Mouse (Mus musculus): ENCODE results near the gene Slc9a3r2. TPM values are rescaled to one million over a fixed set of nuclear protein-coding genes. Genes with fewer than 3 reads are reported as not detected.

Gene Slc9a3r2
- 26.8 and 32.3 TPM in 2 replicates for polyA plus RNA-seq (2014; fragmentation: Nextera tagmentation; extraction: Ambion mirVana)

DNA sequence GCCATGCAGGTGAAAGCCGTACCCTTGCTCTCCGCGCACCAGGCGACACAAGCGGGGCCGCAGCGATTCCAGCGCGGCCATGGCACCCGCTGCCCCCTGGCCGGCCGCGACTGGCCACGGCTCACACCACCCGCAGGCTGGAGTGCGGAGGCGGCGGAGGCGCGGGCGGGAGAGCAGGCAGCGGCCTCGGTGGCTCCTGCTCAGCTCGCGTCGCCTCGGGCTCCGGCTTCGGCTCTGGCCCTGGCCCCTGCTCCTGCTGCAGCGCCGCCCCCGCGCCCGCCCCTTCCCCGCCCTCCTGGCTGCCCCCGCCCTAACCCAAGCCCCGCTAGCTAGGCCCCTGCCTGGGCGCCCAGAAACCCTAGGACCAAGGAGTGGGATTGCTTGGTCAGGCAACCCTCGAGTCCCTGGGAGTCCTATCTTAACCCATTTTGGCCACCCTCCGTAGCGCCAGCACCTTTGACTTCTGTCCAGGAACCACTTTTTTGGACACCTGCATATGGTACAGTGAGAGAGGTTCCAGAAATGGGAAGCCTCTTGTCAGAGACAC lies at the start of gene Slc9a3r2:
TSS of gene Slc9a3r2 (minus strand) at position 258 of the 547 bp plus-strand sequence.
- peak; percentile 81 for DNase-seq (ENCODE audit: low spot score)
- H3K4me2 ChIP-seq (ENCODE audit: low read depth, low read length, severe bottlenecking) = peak within 1 kb of the TSS; percentile 86
- H3K27me3 ChIP-seq (ENCODE audit: control insufficient read depth, insufficient read depth, low read length) = peaks cover 8% of the 10 kb centered on the region
- ATAC-seq (replicated peaks; ENCODE audit: low FRiP score) = peak; percentile 73
- H3K4me3 ChIP-seq (ENCODE audit: low read depth, low read length) = peak within 1 kb of the TSS; percentile 49
- no peaks in the 10 kb centered on the region for H3K9me3 ChIP-seq (ENCODE audit: control insufficient read depth, low read length)
- WGBS = under 1% methylated on average over 41 of the region's 41 CpGs
- no peaks in the 10 kb centered on the region for H3K36me3 ChIP-seq (ENCODE audit: control insufficient read depth, insufficient read depth, low read length)
- peaks cover 8% of the 10 kb centered on the region for H3K4me1 ChIP-seq (replicated peaks; ENCODE audit: control insufficient read depth, insufficient read depth, low read length)
- peak within 1 kb of the TSS; percentile 66 for H3K9ac ChIP-seq (ENCODE audit: low read length)
- H3K27ac ChIP-seq (ENCODE audit: low read depth, low read length) = no peak within 1 kb of the TSS

GRCm38 (mm10) chr17:24699473-24699872 lies 49.3 kb upstream of the Slc9a3r2 start:
- no peaks in the 10 kb centered on the region for H3K9me3 ChIP-seq (ENCODE audit: control insufficient read depth, low read length)
- H3K4me3 ChIP-seq (ENCODE audit: low read depth, low read length) = no peak overlapping the region
- no peak overlapping the region for H3K27ac ChIP-seq (ENCODE audit: low read depth, low read length)
- no peak overlapping the region for H3K4me2 ChIP-seq (ENCODE audit: low read depth, low read length, severe bottlenecking)
- H3K4me1 ChIP-seq (replicated peaks; ENCODE audit: control insufficient read depth, insufficient read depth, low read length) = peaks cover 10% of the 10 kb centered on the region
- WGBS = 78% methylated on average over 2 of the region's 2 CpGs
- H3K9ac ChIP-seq (ENCODE audit: low read length) = no peak overlapping the region
- H3K27me3 ChIP-seq (ENCODE audit: control insufficient read depth, insufficient read depth, low read length) = no peaks in the 10 kb centered on the region
- ATAC-seq (replicated peaks; ENCODE audit: low FRiP score) = no peak
- H3K36me3 ChIP-seq (ENCODE audit: control insufficient read depth, insufficient read depth, low read length) = peaks cover 9% of the 10 kb centered on the region; the same call in 1 of the 2 replicates
- DNase-seq (ENCODE audit: low spot score) = no peak

DNA sequence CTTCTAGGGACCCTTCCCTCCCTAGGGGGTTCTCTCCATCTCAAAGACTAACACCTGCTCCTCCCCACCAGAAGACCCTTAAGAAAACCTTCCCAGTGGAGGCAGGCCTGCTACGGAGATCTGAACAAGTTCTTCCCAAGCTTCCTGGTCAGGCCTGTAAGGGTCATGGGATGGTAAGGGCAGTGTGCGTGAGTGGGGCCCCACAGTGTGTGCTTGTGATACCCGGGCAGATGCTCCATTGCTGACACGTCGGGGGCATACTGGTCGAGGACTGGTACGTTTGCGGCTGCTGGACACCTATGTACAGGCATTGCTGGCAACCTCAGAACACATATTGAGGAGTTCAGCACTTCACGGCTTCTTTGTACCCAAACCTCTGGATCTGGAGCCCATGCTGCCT lies 48.6 kb upstream of the Slc9a3r2 start:
- Histone ChIP-seq H3K9ac (ENCODE audit: low read length) (no peak overlapping the region), H3K9me3 (ENCODE audit: control insufficient read depth, low read length) (no peaks in the 10 kb centered on the region), H3K27ac (ENCODE audit: low read depth, low read length) (no peak overlapping the region), H3K4me2 (ENCODE audit: low read depth, low read length, severe bottlenecking) (no peak overlapping the region), H3K4me1 (replicated peaks; ENCODE audit: control insufficient read depth, insufficient read depth, low read length) (peaks cover 10% of the 10 kb centered on the region), H3K36me3 (ENCODE audit: control insufficient read depth, insufficient read depth, low read length) (peaks cover 9% of the 10 kb centered on the region; the same call in 1 of the 2 replicates), H3K4me3 (ENCODE audit: low read depth, low read length) (no peak overlapping the region), H3K27me3 (ENCODE audit: control insufficient read depth, insufficient read depth, low read length) (no peaks in the 10 kb centered on the region)
- no peak for ATAC-seq (replicated peaks; ENCODE audit: low FRiP score)
- WGBS = 71% methylated on average over 9 of the region's 9 CpGs
- DNase-seq (ENCODE audit: low spot score) = peak; percentile 42

- no peaks in the 10 kb centered on the region for H3K27me3 ChIP-seq (ENCODE audit: control insufficient read depth, insufficient read depth, low read length)
- no peak overlapping the region for H3K4me3 ChIP-seq (ENCODE audit: low read depth, low read length)
- H3K4me1 ChIP-seq (replicated peaks; ENCODE audit: control insufficient read depth, insufficient read depth, low read length) = peaks cover 10% of the 10 kb centered on the region
- H3K4me2 ChIP-seq (ENCODE audit: low read depth, low read length, severe bottlenecking) = no peak overlapping the region
- DNase-seq (ENCODE audit: low spot score) (peak; percentile 41), ATAC-seq (replicated peaks; ENCODE audit: low FRiP score) (no peak)
- 15% methylated on average over 5 of the region's 5 CpGs for WGBS
- no peaks in the 10 kb centered on the region for H3K9me3 ChIP-seq (ENCODE audit: control insufficient read depth, low read length)
- H3K9ac ChIP-seq (ENCODE audit: low read length) = no peak overlapping the region
- peaks cover 9% of the 10 kb centered on the region; the same call in 1 of the 2 replicates for H3K36me3 ChIP-seq (ENCODE audit: control insufficient read depth, insufficient read depth, low read length)
- H3K27ac ChIP-seq (ENCODE audit: low read depth, low read length) = no peak overlapping the region
Observed at GRCm38 (mm10) chr17:24697985-24698384, 47.9 kb upstream of the Slc9a3r2 start.

DNA sequence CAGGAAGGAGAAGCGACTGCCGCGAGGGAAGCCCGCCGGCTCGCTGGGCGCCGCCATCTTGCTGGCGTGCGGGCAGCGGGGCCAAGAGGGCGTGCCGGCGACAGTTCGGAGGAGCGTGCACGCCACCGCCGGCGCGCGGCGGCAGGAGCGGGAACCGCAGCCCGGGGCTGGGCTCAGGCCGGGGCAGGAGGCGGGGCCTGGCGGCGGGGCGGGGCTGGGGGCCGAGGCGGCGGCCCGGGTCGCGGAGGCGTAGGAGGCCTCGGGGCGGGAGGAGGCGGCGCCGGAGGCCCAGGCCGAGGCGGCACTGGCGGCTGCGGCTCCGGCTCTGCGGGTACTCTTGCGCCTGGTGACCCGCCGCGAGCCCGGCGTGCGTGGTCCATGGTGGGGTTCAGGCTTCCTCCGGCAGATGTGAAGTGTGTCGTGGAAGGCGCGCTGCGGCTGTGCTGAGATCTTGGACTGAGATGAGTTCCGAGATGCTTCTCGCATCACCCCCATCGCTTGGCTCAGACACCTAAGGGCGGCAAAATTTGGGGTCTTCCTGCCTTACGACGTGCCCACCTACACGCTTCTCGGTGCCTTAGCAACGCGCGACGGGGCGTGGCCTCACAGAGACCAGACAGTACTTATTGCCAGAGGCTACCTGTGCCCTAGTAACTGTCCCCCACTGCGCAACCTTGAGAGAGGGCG lies 46.0 kb upstream of the Slc9a3r2 start, which contains the start of the genes Gfer and Noxo1:
TSS of gene Gfer (minus strand) at position 146 of the 687 bp plus-strand sequence.
TSS of gene Noxo1 (plus strand) at position 224 of the 687 bp plus-strand sequence.
- H3K4me3 ChIP-seq (ENCODE audit: low read depth, low read length) = peak within 1 kb of the TSS; percentile 80
- 0 out of 2 replicates have a peak, but pooled peaks cover under 1% of the 10 kb centered on the region for H3K27me3 ChIP-seq (ENCODE audit: control insufficient read depth, insufficient read depth, low read length)
- peak within 1 kb of the TSS; percentile 94 for H3K9ac ChIP-seq (ENCODE audit: low read length)
- peak; percentile 95 for DNase-seq (ENCODE audit: low spot score)
- peak within 1 kb of the TSS; percentile 70 for H3K4me2 ChIP-seq (ENCODE audit: low read depth, low read length, severe bottlenecking)
- peaks cover 6% of the 10 kb centered on the region; the same call in 1 of the 2 replicates for H3K36me3 ChIP-seq (ENCODE audit: control insufficient read depth, insufficient read depth, low read length)
- ATAC-seq (replicated peaks; ENCODE audit: low FRiP score) = peak; percentile 95
- peaks cover 10% of the 10 kb centered on the region for H3K4me1 ChIP-seq (replicated peaks; ENCODE audit: control insufficient read depth, insufficient read depth, low read length)
- H3K9me3 ChIP-seq (ENCODE audit: control insufficient read depth, low read length) = no peaks in the 10 kb centered on the region
- peak within 1 kb of the TSS; percentile 71 for H3K27ac ChIP-seq (ENCODE audit: low read depth, low read length)
- WGBS = under 1% methylated on average over 75 of the region's 76 CpGs

GRCm38 (mm10) chr17:24695326-24696010 lies 45.3 kb upstream of the Slc9a3r2 start:
- Histone ChIP-seq H3K27me3 (ENCODE audit: control insufficient read depth, insufficient read depth, low read length) (peaks cover 6% of the 10 kb centered on the region; the same call in 1 of the 2 replicates), H3K36me3 (ENCODE audit: control insufficient read depth, insufficient read depth, low read length) (peaks cover 3% of the 10 kb centered on the region; the same call in 1 of the 2 replicates), H3K4me1 (replicated peaks; ENCODE audit: control insufficient read depth, insufficient read depth, low read length) (peaks cover 10% of the 10 kb centered on the region), H3K9ac (ENCODE audit: low read length) (peak overlapping the region; percentile 94), H3K27ac (ENCODE audit: low read depth, low read length) (peak overlapping the region; percentile 71), H3K4me3 (ENCODE audit: low read depth, low read length) (peak overlapping the region; percentile 80), H3K9me3 (ENCODE audit: control insufficient read depth, low read length) (no peaks in the 10 kb centered on the region), H3K4me2 (ENCODE audit: low read depth, low read length, severe bottlenecking) (peak overlapping the region; percentile 70)
- peak; percentile 57 for ATAC-seq (replicated peaks; ENCODE audit: low FRiP score)
- 6% methylated on average over 51 of the region's 51 CpGs for WGBS
- no peak for DNase-seq (ENCODE audit: low spot score)

GRCm38 (mm10) chr17:24692385-24692784 lies 42.3 kb upstream of the Slc9a3r2 start:
- no peak overlapping the region for H3K4me2 ChIP-seq (ENCODE audit: low read depth, low read length, severe bottlenecking)
- H3K4me1 ChIP-seq (replicated peaks; ENCODE audit: control insufficient read depth, insufficient read depth, low read length) = peaks cover 12% of the 10 kb centered on the region; the same call in 1 of the 2 replicates
- peaks cover 28% of the 10 kb centered on the region for H3K27me3 ChIP-seq (ENCODE audit: control insufficient read depth, insufficient read depth, low read length)
- no peak overlapping the region for H3K9ac ChIP-seq (ENCODE audit: low read length)
- 93% methylated on average over 5 of the region's 5 CpGs for WGBS
- H3K36me3 ChIP-seq (ENCODE audit: control insufficient read depth, insufficient read depth, low read length) = no peaks in the 10 kb centered on the region
- DNase-seq (ENCODE audit: low spot score) = peak; percentile 24
- no peak overlapping the region for H3K4me3 ChIP-seq (ENCODE audit: low read depth, low read length)
- no peak for ATAC-seq (replicated peaks; ENCODE audit: low FRiP score)
- H3K27ac ChIP-seq (ENCODE audit: low read depth, low read length) = no peak overlapping the region
- no peaks in the 10 kb centered on the region for H3K9me3 ChIP-seq (ENCODE audit: control insufficient read depth, low read length)

All from forebrain, embryonic 11.5 days (tissue).